Mouse (Mus musculus) heart, adult 9 months (tissue): ENCODE results near the gene Tmem231.

Experiments
- DNase-seq, 2 experiments: peaks; one replicate each; pipeline ENCODE4 v3.0.0; 2022; ENCODE audit warnings: low spot score in 2 of 2

The Tmem231 gene

DNA sequence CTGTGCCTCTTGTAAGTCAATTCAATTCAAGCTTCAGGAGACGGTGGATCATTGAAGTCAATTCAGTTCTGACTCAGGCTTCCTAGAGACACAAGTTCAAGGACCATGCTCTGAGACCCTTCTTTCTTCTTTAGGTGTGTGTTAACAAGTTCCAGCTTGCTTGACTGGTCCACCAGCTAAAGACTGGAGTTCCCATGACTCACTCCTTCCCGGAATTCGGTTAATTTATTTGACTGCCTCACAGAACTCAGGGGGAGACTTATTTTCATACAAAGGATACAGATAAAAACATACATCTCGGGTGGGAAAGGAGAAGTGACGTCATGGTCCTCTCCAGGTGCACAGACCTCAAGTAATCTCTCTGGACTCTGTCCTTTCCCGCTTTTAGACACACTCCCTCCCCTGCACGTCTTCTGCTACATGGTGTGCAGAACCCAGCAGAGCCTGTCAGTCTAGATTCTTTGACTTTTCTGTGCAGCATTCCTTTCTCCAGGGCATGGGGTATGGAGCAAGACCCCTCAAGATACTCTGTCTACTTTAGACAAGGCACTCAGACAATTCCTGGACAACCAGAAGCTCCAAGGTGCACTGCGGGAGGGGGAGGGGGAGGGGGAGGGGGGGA, 28.1 kb downstream of the Tmem231 start:
- DNase-seq: no peak

DNA sequence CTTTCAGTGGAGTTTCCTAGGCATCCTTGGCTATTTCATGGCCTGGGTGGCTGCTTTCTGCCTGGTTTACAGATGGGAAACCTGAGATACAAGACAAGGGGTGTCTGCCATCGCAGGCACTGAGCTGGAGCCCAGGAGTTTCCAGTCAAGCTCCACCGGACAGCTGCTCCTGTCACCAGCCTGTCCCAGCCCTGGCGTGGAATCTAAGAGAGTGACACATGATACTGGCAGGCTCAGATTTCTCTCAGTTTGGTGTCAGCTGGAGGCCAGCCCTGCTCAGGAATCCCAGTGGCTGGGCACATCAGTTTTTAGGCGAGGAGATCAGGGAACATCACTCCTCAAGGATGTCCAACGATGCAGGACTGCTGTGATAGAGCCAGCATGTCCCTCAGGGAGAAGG, 31.6 kb downstream of the Tmem231 start:
- peak; percentile 20 to 31 for DNase-seq

DNA sequence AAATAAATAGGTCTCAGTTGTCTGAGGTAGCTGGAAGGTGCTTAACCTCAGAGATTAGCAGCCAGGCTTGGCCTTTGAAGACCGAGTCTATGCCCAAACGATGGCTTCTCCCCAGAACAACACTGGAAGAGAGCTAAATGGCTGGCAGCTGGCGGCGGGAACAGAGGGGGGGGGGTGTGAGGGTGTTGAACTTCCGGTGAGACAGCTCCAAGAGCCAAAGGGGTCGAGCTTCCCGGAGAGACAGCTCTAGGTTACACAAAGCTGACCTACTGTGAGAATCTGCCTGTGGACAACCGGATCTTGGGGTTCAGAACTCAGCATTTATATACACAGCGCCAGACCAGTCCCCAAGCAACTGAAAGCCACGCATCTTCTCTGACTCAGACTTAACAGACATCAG, 35.1 kb downstream of the Tmem231 start:
- no peak for DNase-seq

DNA sequence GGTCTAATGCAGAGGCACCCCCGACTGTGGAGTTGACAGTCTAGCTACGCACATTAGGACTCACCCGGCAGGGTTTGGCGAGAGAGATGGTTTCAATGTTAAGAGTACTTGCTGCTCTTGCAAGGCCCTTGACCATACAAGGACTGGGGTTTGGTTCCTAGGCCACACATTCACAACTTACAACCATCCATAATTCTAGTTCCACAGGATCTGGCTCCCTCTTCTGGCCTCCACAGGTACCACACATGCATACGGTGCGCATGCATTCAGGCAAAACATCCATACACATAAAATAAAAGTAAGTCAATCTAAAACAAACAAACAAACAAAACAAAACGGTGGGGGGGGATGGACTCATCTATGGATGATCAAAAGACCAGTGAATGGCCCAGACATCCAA, 38.7 kb downstream of the Tmem231 start:
- DNase-seq: no peak

DNA sequence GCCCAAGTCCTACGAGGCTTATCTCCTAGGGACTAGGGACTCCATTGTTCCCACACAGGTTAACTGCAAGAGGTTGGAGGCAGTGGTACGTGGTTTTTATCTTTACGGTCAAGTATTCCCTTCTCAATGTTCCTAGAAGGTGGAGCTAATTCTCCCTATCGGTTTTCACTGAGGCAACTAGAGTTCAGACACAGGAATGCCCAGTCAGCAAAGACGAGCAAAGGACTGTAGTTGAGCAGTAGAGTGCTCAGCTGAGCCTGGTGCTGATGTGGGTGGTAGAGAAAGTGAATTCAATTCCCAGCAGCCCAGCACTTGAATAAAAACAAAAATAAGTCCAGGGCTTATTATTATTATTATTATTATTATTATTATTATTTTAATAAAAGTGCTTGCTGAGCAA, 41.1 kb downstream of the Tmem231 start:
- DNase-seq: no peak

DNA sequence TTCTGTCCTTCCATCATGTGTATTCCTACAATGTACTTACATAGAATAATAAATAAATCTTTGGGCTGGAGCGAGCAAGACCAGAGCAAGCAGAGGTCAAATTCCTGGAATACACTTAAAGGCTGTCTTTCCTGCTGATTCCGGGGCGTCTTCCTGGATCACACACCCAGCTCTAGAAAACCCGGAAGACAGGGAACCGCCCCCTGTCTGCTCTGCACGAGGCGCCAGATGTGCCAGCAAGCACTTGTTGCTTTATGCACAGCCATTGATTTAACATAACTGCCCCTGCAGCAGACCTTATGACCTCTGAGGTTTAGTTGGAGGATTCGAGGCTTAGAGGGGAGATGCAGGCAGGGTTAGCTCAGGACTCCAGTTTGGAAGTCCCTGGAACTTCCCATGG, 41.7 kb downstream of the Tmem231 start:
- DNase-seq: no peak

DNA sequence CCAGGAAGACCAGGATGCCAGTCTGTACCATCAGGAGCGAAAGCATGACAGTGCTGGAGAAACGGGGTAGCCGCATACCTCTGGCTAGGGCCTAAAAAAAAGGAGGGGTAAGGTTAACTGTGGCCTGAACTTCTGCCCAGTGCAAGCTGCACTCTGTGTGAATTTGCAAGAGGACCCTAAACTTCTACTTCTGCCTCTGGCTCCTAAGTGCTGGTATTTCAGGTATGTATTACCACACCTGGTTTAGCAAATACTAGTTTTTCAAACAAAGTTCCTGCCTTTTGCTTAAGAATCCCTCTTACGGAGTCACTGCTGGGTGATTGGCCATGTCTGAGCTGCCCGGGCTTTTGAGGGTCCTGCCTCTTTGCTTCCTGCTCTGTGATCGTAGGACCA, 42.8 kb downstream of the Tmem231 start:
- DNase-seq: no peak

DNA sequence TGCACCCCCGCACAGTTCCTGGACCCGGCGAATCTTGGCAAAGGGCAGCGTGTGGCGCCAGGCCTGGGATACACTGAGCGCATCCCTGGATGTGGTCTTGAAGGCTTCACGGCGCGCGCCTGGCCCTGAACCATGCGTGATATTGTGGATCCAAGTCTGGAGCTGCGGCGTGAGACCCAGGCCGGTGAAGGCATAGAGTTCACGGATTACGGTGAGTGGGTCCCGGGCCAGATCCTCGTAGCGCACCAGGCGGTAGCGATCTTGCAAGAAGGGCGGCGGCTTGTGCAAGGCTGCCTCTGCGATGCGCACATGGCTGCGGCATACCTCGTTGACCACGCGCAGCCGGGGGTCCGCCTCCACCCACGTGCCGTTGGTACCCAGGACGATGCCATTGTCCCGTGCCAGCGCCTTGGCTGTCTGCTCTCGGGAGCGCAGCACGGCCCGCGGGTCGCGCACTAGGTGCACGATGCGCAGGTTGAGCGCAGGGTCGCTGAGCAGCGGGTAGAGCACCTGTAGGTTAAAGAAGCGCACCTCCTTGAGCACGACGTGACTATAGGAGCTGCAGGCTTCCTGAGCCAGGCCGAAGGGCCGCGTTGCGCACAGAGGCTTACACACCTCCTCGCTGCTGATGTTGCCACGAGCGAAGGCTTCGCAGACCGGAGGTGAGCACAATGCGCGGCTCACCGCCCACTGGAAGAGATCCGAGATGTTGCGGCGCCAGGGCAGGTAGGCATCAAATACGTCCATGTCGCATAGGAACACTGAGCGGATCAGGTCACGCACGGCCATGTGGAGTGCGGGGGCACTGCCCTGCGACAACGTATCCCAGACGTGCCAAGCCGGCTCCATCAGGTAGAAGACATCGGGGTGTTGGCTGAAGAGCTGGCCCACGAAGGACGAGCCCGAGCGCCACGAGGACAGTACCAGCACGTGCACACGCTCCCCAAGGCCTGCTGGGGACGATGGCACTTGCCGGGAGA, 43.5 kb downstream of the Tmem231 start:
- no peak for DNase-seq

DNA sequence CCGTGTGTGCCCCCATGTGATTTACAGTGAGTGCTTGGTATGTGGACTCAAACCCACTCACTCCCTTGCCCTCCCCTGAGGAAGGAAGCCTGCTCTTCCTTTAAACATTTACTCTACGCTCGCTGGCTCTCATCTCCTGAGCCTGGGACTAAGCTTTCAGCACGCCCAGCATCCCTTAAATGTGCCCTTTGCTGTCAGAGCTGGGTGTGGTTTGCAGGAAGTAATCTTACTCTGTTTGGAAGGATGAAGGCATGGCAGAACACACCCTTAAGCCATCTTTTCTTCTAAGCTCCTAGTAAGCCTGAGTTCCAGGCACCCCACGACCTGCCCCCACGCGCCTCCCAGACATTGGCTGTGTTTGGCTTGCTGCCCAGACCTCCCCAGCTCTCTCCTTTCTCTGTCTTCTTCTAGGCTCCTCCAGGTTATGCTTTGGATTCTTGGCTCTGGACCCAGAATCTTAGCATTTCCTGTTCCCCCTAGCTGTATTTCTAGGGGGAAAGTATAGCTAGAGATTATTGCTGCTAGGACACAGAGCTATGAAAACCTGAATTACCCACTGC, 45.5 kb downstream of the Tmem231 start:
- no peak for DNase-seq

DNA sequence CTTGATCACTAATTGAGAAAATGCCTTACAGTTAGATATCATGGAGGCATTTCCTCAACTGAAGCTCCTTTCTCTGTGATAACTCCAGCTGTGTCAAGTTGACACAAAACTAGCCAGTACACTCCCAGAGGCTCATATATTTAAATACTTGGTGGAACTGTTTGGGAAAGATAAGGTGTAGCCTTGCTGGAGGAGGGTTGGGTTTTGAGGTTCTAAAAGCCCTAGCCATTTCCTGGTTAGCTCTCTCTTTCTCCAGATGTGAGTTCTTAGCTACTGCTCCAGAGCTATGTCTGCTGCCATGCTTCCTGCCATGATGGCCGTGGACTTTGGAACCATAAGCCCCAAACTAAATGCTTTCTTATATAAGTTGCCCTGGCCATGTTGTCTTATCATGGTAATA, 46.2 kb downstream of the Tmem231 start:
- no peak for DNase-seq

DNA sequence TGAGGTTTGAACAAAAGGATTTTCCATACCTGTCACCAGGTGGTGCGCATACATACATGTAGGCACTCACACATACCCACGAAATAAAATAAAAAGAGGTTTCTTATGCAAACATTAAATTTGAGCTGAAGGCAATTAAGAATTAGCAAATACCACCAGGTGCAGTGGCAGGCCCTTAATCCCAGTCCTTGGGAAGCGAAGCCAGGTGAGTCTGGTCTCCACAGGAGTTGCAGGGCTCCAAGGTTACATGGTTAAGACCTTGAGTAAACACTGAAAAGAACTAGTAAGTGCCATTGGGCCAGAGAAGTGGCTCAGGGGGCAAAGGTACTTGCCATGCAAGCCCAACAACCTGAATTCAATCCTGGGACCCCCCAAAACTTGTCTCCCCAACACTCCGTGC, 50.1 kb downstream of the Tmem231 start:
- DNase-seq: no peak

DNA sequence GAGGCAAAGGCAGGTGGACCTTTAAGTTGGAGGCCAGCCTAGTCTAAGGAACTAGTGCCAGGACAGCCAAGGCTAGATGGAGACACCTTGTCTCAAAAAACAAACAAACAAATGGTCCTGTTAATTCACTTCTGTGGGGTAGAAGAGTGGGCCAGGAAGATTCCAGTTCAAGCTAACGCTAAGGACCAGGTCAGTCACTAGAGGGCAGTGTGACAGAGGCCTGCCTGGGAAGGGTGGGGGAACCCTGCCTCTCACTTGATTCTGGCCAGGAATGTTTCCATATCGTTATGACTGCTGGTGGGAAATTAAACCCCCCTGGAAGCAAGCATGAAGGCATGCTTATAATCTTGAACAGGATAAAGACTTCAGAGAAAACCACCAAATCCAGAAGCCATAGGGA, 52.1 kb downstream of the Tmem231 start:
- DNase-seq: peak in 1 of 2 experiments; percentile 14

DNA sequence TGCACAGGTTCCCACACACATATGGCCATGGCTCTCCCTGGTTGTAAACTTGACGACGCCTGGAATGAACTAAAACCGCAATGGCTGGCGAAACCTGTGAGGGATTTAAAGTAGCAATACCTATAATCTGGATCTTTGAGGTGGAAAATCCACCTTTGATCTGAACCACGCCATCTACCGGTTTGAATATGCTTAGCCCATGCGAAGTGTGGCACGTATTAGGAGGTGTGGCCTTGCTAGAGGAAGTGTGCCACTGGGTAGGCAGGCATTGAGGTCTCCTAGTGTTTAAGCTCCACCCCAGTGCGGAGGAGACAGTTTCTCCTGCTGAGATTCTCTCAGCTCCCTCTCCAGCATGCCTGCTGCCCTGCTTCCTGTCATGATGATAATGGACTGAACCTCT, 56.0 kb downstream of the Tmem231 start:
- no peak for DNase-seq

DNA sequence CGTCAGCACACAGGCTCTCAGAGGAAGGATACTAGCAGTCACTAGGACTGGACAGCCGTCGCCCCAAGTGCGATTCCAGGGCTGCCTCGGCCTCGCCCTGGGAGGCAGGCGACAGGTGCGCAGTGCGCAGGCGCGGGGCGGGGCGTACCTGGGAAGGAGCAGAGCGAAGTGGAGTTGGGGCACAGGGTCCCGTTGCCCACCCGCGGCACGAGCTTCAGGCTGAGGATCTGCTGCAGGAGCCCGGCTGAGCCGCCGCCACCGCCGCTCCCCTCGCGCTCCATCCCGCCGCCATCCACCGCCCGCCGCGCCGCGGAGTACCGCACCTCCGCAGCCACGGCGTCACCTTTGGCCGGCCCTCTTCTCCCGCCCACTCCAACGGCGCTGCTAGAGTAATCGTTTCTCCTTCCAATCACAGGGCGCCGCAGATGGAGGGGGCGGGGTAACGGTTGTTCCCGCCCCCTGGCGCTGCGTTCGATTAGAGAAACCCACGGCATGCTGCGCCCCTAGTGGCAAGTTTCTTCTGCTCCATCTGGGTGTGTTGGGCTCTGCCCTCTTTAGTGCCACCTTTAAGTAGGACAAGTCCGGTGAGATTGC, 57.2 kb downstream of the Tmem231 start, which contains the start of gene Tmem170:
Gene Tmem170, minus strand, starts transcription at position 396 of the 594 bp plus-strand sequence.
- peak; percentile 95 to 99 for DNase-seq

DNA sequence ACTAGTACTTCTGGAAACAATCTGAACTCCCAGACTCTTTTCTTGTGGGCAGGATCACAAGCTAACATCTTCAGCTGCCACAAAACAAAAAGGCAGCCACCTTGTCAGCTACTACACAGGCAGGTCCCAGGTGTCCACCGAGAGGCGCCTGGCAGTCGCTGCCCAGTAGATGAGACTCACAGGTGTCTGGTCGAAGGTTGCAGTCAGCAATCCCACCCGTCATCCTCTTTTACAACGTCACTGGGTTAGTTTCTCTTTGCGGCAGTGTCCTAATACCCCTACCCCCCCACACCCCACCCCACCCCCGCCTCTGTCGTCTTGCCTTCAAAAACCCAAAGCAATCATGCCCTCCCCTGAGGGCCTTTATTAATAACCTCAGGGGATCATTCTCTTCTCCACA, 57.9 kb downstream of the Tmem231 start:
- peak in 1 of 2 experiments; percentile 13 for DNase-seq

DNA sequence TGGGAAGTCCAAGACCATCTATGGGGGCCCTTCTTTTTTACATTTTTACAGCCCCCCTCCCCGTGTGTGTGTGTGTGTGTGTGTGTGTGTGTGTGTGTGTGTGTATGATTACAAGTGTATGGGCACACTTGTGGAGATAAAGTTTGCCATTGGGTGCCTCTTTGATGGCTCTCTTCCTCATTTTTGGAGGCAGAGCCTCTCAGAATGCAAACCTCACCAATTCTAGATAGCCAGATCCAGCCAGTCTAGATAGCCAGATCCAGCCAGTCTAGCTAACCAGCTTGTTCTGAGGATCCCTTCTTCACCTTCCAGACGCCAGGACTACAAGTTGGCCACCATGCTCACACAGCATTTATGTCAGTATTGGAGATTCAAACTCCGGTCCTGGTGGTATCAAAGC, 62.4 kb downstream of the Tmem231 start:
- no peak for DNase-seq

DNA sequence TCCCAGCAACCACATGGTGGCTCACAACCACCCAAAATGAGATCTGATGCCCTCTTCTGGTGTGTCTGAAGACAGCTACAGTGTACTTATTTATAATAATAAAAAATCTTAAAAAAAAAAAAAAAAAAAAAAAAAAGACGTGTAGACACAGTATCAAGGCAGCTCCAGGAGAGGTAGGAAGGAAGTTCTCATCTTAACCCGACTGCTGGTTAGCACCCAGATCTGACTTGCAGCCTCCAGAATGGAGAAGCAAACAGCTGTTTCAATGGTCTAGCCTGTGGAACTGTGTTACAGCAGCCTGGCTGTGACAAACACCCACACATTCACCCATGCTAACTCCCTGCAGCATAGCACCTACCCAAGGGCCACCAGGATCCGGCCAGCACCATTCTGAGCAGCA, 63.3 kb downstream of the Tmem231 start:
- DNase-seq: no peak

DNA sequence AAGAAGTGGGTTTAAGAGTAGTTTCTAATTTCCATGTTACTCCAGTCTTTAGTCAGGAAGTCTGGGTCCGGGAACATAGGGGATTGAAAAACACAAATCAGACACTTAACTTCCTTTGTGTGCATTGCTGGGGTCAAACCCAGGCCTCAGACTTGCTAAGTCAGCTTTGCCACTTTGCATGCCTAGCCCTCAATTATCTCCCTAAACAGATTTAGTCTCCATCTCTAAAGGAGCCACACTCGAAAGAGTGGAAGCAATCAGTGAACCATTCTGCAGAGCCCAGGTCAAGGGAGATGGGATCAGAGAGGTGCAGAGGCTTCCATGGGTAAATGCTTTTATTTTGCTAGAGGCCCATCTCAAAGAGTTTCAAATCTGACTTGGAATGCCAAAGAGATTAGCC, 65.0 kb downstream of the Tmem231 start:
- no peak for DNase-seq

DNA sequence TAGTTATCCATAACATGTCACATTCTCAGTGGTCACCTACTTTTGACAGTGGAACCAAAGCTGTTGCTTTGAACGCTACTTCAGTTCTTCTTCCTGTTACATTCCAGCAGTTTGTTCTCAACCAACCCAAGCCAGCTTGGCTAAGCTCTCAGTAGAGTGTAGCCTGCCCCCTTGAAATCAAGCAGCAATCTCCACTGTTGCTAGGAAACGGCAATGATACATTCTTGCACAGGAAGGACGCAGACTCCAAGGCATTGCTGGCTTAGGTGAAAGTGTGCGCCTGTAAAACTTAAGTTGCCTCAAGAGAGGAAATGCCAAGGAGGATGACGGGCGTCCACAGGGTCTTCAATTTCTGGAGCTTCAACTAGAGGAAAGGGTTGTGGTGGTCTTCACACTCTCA, 67.8 kb downstream of the Tmem231 start:
- DNase-seq: no peak

DNA sequence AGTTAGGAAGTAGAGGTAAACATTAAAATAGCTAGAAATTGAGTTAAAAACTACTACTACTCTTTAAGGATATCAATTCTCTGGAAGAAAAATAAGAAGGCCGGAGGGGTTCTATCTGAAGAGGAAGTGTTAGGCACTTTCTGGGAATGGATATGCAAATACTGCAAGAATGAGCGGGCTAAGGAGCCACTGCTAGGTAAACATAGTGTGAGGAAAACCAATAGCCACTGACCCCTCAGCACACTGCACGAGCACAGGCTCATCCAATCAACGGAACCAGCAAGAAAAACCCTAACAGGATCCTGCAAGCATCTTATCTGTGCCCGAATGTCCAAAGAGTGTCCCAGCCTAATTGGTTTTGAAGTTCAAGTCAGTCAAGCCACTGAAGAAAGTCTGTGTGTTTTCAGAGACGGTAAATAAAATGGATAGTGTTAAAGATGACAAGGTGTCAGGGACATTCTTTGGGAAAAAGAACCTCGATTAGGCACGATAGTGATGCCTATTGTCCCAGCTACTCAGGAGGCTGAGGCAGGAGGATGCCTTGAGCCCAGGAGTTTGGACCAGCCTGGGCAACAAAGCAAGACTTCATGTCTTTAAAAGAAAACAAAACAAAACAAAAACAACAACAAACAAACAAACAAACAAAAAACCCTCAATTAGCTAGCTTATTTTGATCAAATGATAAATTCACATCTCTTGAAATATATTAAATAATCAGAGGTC, 68.4 kb downstream of the Tmem231 start:
- no peak for DNase-seq

DNA sequence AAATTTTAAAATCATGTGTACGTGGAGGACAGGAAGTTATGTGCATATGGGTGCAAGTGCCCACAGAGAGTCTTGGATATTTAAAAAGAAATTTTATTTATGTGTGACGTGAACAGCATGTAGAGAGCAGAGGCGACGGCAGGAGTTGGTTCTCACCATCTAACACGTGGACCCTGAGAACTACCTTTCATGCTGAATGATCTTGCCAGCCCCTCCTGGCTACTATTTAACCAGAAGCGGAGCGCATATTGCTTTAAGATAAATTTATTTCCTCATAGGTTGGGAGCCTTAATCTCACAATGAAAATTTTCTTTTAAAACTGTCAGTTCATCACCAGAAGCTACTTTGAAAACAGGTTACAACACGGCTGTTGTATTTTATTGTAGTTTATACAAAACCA, 69.0 kb downstream of the Tmem231 start:
- no peak for DNase-seq

DNA sequence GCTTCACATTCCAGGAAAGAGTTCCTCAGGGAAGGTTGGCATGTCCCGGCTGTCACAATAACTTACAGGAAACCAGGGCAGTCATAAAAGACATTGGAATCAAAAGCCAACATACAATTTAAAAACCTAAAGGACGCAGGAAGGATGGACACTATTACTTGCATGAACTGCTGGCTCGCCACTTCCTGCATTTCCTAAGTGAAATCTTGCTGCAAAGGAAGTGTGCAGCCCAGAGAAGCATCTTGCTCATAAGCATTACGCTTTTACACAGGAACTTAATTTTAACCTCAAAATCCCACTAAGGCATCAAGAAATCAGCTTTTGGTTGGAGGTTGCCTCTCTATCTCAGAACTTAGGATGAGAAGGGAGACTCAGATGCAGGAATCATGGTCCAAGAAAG, 70.4 kb downstream of the Tmem231 start:
- no peak for DNase-seq
